Mouse (Mus musculus): ENCODE data around the gene Tex22. TPM values are rescaled to one million over a fixed set of nuclear protein-coding genes. Genes with fewer than 3 reads are reported as not detected.

Gene Tex22
- not detected in 2 replicates for polyA plus RNA-seq (2016; fragmentation: Nextera tagmentation; extraction: Ambion mirVana)

DNA sequence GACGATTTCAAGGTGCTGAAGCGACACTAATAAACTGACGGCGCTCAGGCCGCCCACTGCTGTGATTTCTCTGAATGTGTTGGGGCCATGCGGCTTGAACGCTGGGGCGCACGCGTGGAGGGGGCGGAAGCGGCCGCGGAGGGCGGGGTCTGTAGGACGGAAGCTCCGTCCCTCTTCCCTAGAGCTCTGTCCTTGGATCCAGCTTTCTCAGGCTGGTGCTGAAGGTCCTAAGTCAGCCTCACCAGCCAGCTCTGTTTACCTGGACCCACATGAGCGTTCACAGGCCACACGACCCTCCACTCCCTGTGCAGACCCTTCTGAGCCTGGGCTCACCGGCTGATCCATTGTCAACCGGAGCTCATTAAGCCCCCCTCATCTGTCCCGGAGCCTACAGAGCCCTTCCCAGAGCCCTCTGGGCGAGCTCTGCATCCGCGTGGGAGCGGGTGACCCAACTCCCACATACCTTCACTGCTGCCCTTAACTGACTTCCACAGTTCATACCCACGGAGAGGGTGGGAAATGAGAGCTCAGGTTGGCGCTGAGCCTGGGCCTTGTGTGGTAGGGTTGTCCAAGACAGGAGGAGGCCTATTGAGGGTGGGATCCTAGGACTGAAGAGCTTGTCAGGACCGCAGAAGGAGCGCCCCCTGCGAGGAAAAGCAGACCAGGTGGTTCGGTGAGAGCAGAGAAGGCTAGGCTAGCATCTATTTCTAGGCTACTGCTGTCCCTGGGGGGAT lies at the start of gene Tex22:
TSS of gene Tex22 (plus strand) at position 174 of the 734 bp plus-strand sequence.
- no peaks in the 10 kb centered on the region for H3K27me3 ChIP-seq
- H3K4me1 ChIP-seq, result peaks cover 19% of the 10 kb centered on the region
- no peaks in the 10 kb centered on the region for H3K9me3 ChIP-seq
- H3K36me3 ChIP-seq, result peaks cover 27% of the 10 kb centered on the region
- peak within 1 kb of the TSS; percentile 90 for H3K27ac ChIP-seq (replicated peaks)
- H3K4me2 ChIP-seq (replicated peaks), result peak within 1 kb of the TSS; percentile 92
- H3K9ac ChIP-seq (replicated peaks), result peak within 1 kb of the TSS; percentile 70
- peak; percentile 91 for ATAC-seq (ENCODE audit: low FRiP score, low read depth)
- H3K4me3 ChIP-seq, result peak within 1 kb of the TSS; percentile 52
- WGBS, result 4% methylated on average over 32 of the region's 32 CpGs

DNA sequence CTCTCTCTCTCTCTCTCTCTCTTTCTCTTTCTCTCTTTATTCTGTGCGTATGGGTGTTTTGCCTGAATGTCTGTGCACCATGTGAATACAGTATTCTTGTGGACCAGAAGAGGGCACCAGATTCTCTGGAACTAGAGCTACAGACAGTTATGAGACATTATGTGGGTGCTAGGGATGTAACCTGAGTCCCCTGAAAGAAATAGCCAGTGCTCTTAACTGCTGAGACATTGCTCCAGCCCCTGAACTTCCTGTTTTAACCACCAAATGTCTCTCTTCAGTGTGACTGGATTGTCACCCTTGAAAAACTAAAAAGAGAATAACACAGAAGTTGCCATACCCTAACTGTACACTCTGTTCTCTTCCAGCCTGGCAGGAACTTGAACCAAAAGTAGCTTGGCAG lies 47.7 kb upstream of the Tex22 start:
- Histone ChIP-seq H3K27ac (replicated peaks) (no peak overlapping the region), H3K9ac (replicated peaks) (no peak overlapping the region), H3K9me3 (no peaks in the 10 kb centered on the region), H3K4me1 (peaks cover 20% of the 10 kb centered on the region), H3K4me2 (replicated peaks) (no peak overlapping the region), H3K4me3 (no peak overlapping the region), H3K36me3 (peaks cover 11% of the 10 kb centered on the region; the same call in 1 of the 2 replicates), H3K27me3 (no peaks in the 10 kb centered on the region)
- ATAC-seq (ENCODE audit: low FRiP score, low read depth), result no peak
- 100% methylated on average over 1 of the region's 1 CpGs for WGBS

DNA sequence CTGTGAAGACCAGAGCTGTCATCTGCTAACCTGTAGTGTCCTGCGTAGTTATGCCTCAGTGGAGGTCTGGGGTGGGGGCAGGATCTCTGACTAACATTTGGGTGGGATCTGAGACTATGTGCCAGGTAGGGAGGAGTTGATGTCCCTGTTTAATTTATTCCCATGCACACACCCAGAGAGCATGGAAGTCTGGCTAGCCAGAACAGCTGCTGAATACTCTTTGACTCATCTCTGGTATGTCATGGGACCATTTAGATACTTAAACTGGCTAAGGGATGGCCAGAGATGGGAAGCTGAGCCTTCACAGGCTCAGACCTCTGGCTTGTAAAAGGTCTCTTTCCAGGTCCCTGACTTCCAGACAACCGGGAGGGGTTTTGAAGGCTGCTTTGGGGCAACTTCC lies 46.8 kb upstream of the Tex22 start:
- Histone ChIP-seq H3K9me3 (no peaks in the 10 kb centered on the region), H3K27ac (replicated peaks) (peak overlapping the region; percentile 69), H3K4me2 (replicated peaks) (no peak overlapping the region), H3K9ac (replicated peaks) (no peak overlapping the region), H3K36me3 (peaks cover 11% of the 10 kb centered on the region; the same call in 1 of the 2 replicates), H3K4me1 (peaks cover 29% of the 10 kb centered on the region), H3K4me3 (no peak overlapping the region), H3K27me3 (no peaks in the 10 kb centered on the region)
- no peak for ATAC-seq (ENCODE audit: low FRiP score, low read depth)
- 86% methylated on average over 2 of the region's 2 CpGs for WGBS

DNA sequence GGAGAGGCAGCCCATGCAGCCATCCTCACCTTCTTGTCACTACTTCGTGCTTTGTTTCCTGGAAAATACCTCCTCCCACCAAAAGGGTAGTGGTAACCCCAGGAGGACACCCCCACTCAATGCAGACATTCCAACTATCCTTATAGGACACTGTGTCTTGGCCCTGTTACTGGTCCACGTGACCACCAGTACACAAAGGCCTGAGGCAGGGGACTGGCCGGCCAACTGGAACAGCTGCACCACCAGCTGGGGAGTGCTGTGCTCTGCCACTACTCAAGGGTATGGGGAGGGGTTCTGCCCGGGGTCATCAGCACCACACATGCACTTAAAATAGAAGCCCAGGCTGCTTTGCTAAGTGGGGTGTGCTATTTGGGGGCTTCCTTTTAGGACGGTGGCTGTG lies 46.2 kb upstream of the Tex22 start:
- peak; percentile 73 for ATAC-seq (ENCODE audit: low FRiP score, low read depth)
- Histone ChIP-seq H3K36me3 (peaks cover 11% of the 10 kb centered on the region; the same call in 1 of the 2 replicates), H3K27me3 (no peaks in the 10 kb centered on the region), H3K9me3 (no peaks in the 10 kb centered on the region), H3K9ac (replicated peaks) (no peak overlapping the region), H3K4me3 (no peak overlapping the region), H3K4me2 (replicated peaks) (no peak overlapping the region), H3K27ac (replicated peaks) (peak overlapping the region; percentile 69), H3K4me1 (peaks cover 34% of the 10 kb centered on the region)
- 54% methylated on average over 5 of the region's 5 CpGs for WGBS

DNA sequence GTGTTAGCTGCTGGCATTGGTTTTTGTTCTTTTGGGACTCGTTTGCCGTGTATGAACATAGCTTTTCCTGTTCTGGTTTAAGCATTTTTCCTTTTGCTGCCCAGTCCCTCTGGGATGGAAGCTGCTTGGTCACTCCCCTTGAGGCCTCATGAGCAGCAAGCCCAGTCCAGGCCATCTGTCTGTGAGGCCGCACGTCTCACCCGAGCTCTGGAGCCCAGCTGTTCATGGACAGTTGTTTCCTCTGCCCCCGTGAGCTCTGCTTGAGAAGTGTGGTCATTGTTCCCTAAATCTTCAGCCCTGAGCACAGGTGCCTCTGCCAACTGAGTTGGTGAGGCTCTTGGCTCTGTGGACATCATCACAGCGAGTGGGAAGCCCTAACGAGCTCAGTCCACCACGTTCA lies 45.4 kb upstream of the Tex22 start:
- Histone ChIP-seq H3K27ac (replicated peaks) (peak overlapping the region; percentile 69), H3K4me2 (replicated peaks) (no peak overlapping the region), H3K27me3 (no peaks in the 10 kb centered on the region), H3K9ac (replicated peaks) (no peak overlapping the region), H3K4me3 (no peak overlapping the region), H3K36me3 (peaks cover 11% of the 10 kb centered on the region; the same call in 1 of the 2 replicates), H3K9me3 (no peaks in the 10 kb centered on the region), H3K4me1 (peaks cover 37% of the 10 kb centered on the region)
- 66% methylated on average over 9 of the region's 9 CpGs for WGBS
- ATAC-seq (ENCODE audit: low FRiP score, low read depth), result no peak

DNA sequence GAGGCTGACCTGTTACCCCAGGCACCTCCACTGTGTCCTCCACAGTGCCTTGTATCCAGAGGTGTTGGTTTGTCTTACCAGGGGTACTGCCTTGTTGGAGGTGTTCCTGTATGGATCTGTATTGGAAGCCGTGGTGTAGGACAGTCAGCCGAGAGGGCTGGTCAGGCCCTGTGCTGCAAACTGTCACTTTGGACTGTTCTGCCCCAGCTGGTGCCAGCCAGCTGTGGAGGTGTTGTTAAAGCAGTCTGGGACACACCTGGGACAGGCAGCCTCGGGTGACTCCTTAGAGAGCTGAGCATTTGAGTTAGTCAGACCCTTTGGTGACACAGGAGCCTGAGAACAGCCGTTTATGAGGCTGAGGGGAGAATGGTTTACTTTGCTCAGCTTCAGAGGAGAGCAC lies 44.3 kb upstream of the Tex22 start:
- H3K4me2 ChIP-seq (replicated peaks), result no peak overlapping the region
- no peak for ATAC-seq (ENCODE audit: low FRiP score, low read depth)
- H3K4me3 ChIP-seq, result no peak overlapping the region
- 73% methylated on average over 4 of the region's 4 CpGs for WGBS
- no peaks in the 10 kb centered on the region for H3K27me3 ChIP-seq
- peaks cover 11% of the 10 kb centered on the region; the same call in 1 of the 2 replicates for H3K36me3 ChIP-seq
- no peak overlapping the region for H3K9ac ChIP-seq (replicated peaks)
- H3K4me1 ChIP-seq, result peaks cover 37% of the 10 kb centered on the region
- H3K27ac ChIP-seq (replicated peaks), result no peak overlapping the region
- no peaks in the 10 kb centered on the region for H3K9me3 ChIP-seq

DNA sequence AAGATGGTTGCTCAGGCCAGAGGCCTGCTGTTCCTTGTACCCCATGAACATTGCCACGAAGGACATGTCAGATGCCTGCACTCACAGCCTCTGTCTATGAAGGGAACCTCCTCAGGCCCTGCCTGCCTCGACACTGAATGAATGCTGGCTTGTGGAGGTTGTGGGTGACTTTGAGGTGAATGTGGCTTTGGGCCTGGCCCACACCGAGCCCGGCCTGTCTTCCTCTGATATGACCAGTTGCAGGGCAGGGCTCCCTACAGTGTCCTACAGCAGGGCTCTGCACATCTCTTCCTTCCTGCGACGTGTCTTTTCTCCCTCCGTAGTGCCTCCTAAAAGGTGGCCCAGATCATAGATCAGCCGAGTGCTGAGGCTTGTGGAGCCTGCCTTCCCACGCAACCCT lies 43.3 kb upstream of the Tex22 start:
- WGBS, result 85% methylated on average over 9 of the region's 9 CpGs
- no peak overlapping the region for H3K27ac ChIP-seq (replicated peaks)

DNA sequence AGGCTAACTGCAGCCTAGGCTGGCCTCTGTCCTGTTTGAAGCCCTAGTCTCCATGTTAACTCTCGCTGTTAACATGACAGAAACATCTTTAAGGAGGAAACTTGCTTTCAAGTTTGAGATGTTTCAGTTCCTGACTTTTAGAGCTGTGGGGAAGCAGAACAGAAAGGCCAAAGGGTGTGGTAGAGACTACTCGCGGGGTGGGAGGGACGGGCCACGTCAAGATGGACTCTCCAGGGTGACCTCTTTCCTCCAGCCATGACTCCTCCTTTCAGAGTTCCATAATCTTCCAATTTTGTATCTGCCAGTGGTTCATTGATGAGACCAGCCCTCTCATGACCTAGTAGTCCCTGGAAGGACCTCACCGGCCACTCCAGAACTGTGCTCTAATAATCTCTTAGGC lies 42.9 kb upstream of the Tex22 start:
- 90% methylated on average over 6 of the region's 6 CpGs for WGBS
- ATAC-seq (ENCODE audit: low FRiP score, low read depth), result no peak
- Histone ChIP-seq H3K27ac (replicated peaks) (no peak overlapping the region), H3K4me3 (no peak overlapping the region), H3K9ac (replicated peaks) (no peak overlapping the region), H3K36me3 (0 out of 2 replicates have a peak, but pooled peaks cover 4% of the 10 kb centered on the region), H3K4me1 (peaks cover 37% of the 10 kb centered on the region), H3K9me3 (no peaks in the 10 kb centered on the region), H3K27me3 (no peaks in the 10 kb centered on the region), H3K4me2 (replicated peaks) (no peak overlapping the region)

More for the DNA sequence above, 43.3 kb upstream of the Tex22 start:
- no peak overlapping the region for H3K4me3 ChIP-seq
- no peaks in the 10 kb centered on the region for H3K27me3 ChIP-seq
- no peak for ATAC-seq (ENCODE audit: low FRiP score, low read depth)
- H3K4me2 ChIP-seq (replicated peaks), result no peak overlapping the region
- 0 out of 2 replicates have a peak, but pooled peaks cover 5% of the 10 kb centered on the region for H3K36me3 ChIP-seq
- no peaks in the 10 kb centered on the region for H3K9me3 ChIP-seq
- no peak overlapping the region for H3K9ac ChIP-seq (replicated peaks)
- H3K4me1 ChIP-seq, result peaks cover 37% of the 10 kb centered on the region

DNA sequence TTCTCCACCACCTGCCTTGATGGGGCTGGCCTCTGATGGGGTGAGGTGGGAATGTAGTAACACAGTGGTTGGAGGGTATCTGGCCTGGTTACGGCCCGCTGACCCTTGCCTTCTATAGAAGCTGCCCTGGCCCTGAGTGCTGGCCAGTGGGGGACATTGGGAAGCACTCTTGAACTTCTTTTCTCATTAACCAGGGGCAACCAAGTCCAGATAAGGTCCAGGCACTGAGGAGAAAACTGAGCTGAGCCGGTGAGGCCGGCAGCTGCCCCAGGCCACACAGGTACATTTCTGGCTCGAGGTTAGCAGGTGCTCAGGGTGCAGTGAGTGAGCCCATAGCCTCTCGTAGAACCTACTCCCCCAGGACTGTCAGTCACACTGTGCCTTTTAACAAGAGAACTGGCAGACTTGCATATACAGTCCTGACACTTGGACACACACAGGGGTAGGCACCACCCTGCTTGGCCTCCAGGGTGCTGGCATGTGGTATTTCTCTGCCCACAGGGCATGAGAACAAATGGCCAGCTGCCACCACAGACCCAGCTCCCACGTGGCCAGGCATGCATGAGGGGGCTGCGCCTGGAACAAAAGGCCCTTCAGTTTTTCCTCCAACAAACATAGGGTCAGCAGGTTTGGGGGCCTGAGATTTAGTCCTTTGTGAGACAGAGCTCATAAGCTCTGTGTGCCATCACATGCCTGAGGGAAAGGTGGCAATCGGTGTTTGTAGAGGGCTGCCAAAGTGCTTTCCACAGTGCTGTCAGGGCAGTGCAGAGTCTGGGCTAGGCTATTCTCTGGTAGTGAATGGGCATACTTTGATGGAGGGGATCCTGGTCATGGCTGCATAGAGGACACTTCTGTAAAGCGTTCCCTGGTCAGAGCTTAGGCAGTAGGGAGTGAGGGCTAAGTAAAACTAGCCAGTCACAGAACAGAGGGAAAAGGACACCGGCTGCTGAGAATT lies 41.7 kb upstream of the Tex22 start:
- H3K9me3 ChIP-seq, result no peaks in the 10 kb centered on the region
- H3K27me3 ChIP-seq, result no peaks in the 10 kb centered on the region
- peaks cover 36% of the 10 kb centered on the region for H3K4me1 ChIP-seq
- H3K4me3 ChIP-seq, result no peak overlapping the region
- H3K27ac ChIP-seq (replicated peaks), result peak overlapping the region; percentile 22; the same call in 1 of the 2 replicates
- no peaks in the 10 kb centered on the region for H3K36me3 ChIP-seq
- peak; percentile 44; the same call in 1 of the 2 replicates for ATAC-seq (ENCODE audit: low FRiP score, low read depth)
- H3K9ac ChIP-seq (replicated peaks), result no peak overlapping the region
- WGBS, result 76% methylated on average over 11 of the region's 11 CpGs
- H3K4me2 ChIP-seq (replicated peaks), result no peak overlapping the region

DNA sequence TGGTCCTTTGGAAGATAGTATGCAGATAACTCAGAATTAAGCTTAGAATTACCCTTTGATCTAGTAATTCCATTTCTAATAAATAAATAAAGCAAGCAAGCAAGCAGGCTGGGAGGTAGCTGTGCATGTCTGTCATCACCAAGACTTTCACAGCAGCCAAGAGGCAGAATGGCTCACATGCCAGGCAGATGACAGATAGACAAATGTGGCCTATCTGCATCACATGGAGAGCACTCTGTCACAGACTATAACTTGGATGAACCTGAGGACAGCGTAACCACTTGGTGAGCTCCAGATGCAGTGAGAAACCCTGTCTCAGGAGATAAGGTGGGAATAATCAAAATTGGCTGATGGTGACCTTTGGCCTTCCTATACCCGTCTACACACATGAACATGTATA lies 39.2 kb upstream of the Tex22 start:
- peaks cover 20% of the 10 kb centered on the region for H3K4me1 ChIP-seq
- H3K27me3 ChIP-seq, result no peaks in the 10 kb centered on the region
- no peak overlapping the region for H3K27ac ChIP-seq (replicated peaks)
- ATAC-seq (ENCODE audit: low FRiP score, low read depth), result no peak
- no peaks in the 10 kb centered on the region for H3K36me3 ChIP-seq
- 92% methylated on average over 2 of the region's 2 CpGs for WGBS
- no peak overlapping the region for H3K4me3 ChIP-seq
- no peaks in the 10 kb centered on the region for H3K9me3 ChIP-seq
- H3K4me2 ChIP-seq (replicated peaks), result no peak overlapping the region
- H3K9ac ChIP-seq (replicated peaks), result no peak overlapping the region

DNA sequence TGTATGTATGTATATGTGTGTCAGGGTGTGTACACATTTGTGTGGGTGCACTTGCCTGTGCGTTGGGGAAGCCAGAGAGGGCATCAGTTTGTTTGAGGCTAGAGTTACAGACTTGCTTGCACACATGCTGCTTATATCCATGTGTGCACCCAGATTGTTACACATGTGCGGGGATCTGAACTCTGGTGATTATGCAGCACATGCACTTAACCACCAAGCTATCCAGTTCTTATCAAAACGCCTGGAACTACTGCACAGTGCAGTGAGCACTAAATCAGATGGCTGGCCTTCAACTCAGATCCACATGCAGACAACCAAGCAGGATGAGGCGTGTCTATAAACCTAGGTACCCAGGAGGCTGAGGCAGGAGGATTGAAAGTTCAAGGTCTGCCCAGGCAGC lies 37.3 kb upstream of the Tex22 start:
- Histone ChIP-seq H3K27ac (replicated peaks) (no peak overlapping the region), H3K9ac (replicated peaks) (no peak overlapping the region), H3K9me3 (no peaks in the 10 kb centered on the region), H3K4me2 (replicated peaks) (no peak overlapping the region), H3K27me3 (no peaks in the 10 kb centered on the region), H3K4me3 (no peak overlapping the region), H3K36me3 (no peaks in the 10 kb centered on the region), H3K4me1 (peaks cover 20% of the 10 kb centered on the region)
- 88% methylated on average over 4 of the region's 4 CpGs for WGBS
- no peak for ATAC-seq (ENCODE audit: low FRiP score, low read depth)

DNA sequence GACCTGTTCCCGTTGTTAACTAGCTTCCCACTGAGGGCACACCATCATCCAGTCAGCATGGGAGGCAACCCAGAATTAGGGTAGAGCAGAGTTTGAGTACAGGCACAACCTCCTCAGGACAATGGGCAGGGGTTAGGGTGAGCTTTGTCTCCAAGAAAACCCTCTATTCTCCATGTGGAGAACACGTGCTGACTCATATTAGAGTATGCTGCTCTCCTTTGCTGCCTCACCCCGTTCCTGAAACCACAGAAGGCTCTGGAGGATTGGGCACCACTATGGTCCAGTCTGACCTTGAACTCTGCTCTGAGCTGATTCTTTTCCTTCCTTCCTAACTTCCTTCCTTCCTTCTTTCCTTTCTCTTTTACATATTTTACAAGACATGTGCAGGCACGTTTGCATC lies 35.9 kb upstream of the Tex22 start:
- H3K27ac ChIP-seq (replicated peaks), result no peak overlapping the region
- no peak overlapping the region for H3K4me3 ChIP-seq
- no peak overlapping the region for H3K9ac ChIP-seq (replicated peaks)
- WGBS, result 91% methylated on average over 4 of the region's 4 CpGs
- H3K36me3 ChIP-seq, result no peaks in the 10 kb centered on the region
- ATAC-seq (ENCODE audit: low FRiP score, low read depth), result no peak
- peaks cover 7% of the 10 kb centered on the region; the same call in 1 of the 2 replicates for H3K4me1 ChIP-seq
- H3K4me2 ChIP-seq (replicated peaks), result no peak overlapping the region
- H3K9me3 ChIP-seq, result no peaks in the 10 kb centered on the region
- no peaks in the 10 kb centered on the region for H3K27me3 ChIP-seq
